Mouse (Mus musculus): ENCODE measurements at regions not wholly inside any gene's neighbourhood (a gene's known extent, or its start where the extent isn't known, plus 50 kb on each side); places are given as distances from the start of the nearest gene placed in this dataset.
A peak's percentile ranks its signal among the peaks of the same experiment; 100 is the strongest.

DNA sequence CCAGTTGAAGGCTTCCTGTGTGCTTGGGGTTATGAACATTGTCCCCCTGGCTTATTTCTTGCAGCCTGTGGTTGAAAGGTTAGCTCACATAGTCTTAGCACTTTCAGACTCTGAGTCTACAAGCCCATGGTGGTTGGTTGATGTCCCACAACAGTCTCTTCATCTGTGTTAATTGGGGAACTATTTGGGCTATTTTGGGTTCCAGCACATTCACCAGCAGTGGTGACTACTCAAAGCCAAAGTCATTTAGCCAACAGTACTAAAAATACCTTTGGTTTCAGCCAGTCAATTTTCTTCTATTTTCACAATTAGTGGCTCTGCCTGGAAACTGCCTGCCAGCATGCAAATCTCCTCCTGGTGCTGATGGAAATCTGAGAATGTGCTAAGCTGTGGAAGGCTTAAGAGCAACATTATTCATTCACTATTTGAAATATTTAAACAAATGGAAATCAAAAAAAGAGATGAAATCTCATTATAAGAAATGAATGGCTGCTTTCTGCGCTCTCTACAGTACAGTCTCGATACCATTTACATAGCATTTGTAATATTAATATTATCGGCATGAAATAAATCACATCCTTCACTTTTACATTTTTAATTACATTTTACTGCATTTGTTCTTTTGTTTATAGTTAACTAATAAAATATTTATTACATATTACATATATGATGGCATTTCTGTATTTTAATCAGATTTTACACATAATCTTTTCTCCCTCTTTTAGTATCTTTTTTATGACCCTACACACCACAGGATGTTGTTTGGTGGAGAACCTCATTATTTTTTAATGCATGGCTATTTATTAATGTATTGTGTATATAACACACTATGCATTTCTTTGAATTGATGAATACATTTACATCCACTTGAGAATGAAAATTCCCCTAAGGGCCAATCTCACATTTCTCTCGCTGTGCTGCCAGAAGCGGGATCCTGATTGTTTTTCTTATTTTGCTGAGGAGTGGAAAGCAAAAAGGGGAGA is 1023.5 kb downstream of the Car8 start:
- DNase-seq = no peak

DNA sequence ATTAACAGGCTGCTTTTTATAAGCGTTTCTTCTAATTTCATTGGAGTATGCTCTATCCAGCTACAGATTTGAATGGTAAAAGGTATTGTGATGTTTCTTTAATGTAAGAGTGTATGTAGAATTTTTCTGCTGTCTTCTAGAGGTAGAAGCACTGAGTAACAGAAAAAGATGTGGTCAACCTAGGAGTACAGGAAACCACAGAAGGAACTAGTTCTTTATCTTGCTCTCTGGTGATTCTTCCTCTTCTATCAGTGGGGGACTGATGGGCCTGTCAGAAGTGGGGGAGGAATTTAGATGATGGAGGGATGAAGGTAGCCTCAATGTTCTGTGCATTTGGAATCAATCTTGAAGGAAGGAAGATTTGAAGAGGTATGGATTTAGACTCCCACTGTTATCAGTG is 1031.9 kb downstream of the Car8 start:
- DNase-seq = no peak

DNA sequence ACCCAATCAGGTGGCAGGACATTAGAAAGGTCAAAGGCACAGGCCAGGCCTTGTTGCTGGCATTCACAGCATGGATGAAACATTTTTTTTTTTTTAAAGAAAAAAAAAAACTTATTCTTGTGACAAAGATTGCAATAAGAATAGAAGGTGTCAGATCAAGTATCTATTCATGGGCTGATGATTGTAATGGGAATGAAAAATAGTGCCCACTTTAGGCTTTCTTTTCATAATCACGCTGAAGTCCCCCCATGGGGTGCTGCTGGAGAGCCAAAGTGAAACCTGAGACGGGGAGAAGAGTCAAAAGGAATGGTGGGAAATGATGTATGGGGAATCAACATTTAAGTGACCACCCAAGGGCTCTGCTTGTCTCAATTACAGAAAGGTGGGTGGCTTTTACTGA is 1037.0 kb downstream of the Car8 start:
- no peak for DNase-seq

DNA sequence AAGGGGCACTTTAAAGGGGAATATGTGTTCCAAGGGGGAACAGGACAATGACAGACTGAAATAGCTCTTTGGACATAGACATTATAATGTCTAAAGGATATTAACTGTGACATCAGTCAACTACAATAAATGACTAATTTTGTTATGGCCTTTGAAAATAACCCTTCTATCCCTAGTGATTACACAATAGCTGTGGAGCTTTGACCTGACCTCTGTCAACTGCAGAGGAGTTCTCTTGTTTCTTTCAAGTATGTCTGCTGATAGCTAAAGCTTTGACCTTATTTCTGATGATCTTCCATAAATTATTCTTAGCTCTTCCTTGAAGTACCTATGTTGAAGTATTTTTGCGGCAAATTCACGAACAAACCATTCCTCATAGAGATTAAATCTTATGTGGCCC is 1038.9 kb downstream of the Car8 start:
- DNase-seq = no peak

DNA sequence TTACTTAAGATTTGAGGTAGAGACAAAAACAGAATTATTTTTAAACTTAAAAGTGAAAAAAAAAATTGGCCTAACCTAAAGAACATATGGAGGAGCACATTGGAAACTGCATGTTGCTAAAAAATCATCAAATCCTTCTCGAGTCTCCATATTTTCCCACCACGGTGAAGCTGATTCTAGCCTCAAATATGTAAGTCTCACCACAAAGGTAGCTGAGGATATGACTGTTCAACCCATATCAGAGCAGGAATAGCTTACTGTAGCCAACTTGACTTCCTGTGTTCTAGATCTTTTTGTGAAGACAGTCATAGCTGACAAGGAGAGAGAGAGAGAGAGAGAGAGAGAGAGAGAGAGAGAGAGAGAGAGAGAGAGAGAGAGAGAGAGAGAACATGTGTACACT is 1039.8 kb downstream of the Car8 start:
- no peak for DNase-seq

DNA sequence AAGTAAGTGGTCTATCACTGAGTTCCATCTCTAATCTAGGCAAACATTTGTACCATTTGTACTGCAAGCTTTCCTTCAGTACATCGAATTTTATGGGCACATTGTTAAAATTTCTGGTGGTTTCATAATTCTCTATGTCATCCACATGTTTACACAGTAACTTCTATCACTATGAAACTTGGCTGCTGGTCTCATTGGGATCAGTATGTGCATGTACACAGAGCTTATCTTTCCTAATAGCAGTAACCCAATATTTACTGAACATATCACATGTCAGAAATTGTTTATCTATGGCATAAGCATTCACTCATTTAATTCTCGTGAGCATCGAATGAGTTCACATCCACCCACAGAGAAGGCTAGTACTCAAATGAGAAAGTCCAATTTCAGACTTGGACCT is 1042.3 kb downstream of the Car8 start:
- no peak for DNase-seq

DNA sequence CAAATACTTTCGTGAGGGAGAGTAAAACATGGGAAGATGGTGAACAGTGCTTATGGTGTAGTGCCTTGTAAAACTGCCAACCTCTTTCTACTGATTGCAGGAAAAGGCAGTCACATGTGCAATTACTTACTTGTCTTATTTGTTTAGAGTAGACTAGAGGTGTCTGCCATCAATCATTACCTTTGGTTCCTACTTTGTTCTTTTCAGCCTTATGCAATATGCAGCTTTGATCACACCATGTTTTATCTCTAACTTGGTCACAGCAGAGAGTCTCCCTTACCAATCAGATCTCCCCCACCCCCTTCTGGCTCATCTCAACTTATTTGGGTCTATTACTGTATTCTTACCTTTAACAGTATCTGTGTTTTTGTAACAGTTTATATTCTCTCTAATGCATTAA is 1043.2 kb downstream of the Car8 start:
- DNase-seq = no peak

DNA sequence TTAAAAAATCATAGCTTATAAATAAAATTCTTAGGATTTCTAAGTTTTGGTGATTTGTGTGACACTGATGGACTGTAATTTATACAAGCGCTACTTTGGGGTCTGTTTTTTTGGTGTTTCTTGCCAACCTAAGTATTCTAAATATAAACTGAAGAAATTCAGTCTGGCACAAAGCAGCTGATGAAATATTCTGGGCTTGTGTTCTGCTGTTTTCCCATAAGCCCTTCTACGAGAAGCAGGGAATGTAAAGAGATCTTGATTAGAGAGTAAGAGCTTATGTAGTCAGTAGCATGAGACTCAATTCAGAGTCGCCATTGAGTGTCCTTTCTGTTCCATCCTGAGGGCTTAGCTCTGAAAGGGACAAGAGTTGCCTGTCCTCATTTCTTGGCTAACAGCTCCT is 1046.9 kb downstream of the Car8 start:
- no peak for DNase-seq

DNA sequence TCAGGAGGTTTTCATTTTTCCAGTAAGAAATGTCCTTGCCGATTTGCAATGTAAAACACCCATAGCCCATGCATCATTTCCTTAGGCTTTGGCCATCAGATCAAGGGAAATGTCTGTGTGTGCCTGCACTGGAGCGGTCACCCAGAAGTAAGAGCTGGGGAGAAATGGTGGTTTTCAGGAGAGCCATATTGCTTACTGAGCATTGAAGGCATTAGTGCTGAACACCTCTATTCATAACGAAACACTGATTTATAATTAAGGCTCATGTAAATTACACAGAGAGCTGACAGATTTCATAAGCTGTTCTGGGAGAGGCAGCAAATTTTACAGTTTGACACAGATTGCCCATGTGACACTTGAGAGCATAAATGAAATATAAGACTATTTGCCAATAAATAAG is 1047.6 kb downstream of the Car8 start:
- no peak for DNase-seq

DNA sequence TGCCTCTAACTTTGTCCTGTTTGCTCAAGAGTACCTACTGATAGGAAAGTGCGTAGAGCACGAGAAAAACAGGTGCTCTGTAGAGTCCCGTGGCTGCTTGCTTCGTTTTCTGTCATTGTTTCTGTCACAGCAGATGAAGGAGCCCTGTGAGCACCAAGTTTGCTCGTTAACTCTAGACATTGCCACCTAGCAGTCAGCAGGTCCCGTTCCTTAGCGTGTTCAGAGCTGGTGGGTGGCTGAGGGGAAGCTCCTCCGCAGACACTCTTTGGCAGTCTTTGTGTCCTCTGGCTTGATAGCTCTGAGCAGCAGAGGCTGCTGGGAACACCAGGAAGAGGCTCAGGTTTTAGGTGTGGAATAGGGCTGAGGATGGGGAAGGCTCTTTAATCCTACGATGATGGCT is 1063.8 kb downstream of the Car8 start:
- DNase-seq = no peak

DNA sequence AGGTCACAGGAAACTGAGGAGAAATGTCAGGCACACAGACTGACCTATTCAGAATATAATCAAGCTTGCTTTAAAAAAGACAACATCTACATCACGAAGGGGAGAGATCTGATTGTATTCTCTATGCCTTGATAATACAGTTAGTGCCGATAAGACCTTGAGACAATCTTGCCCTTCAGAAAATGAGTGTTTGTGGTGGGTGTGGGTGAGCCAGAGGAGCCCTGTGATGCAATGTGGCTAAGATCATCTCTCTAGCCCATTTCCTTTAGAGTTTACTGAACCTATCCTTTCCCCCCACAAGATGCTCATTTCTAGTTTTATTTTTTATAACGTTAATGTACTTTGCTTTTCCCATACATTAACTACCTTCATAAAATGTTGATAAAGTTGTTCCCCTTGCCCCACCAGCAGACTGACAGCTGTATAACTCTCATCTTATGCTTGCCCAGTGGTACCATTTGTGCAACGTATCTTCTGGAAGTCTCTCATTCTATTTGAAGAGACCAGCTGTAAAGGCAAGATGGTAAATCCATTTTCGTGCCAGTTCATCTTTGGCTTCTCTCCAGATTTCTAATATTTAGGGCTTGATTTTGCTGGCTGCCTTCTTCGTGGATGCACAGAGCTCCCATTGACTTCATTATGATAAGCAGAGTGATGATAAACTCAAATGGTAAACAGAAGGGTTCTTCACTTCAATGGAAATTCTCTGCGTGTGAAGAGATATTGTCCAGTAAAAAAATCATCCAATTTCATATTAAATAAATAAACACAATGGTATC is 1066.1 kb downstream of the Car8 start:
- DNase-seq = no peak

DNA sequence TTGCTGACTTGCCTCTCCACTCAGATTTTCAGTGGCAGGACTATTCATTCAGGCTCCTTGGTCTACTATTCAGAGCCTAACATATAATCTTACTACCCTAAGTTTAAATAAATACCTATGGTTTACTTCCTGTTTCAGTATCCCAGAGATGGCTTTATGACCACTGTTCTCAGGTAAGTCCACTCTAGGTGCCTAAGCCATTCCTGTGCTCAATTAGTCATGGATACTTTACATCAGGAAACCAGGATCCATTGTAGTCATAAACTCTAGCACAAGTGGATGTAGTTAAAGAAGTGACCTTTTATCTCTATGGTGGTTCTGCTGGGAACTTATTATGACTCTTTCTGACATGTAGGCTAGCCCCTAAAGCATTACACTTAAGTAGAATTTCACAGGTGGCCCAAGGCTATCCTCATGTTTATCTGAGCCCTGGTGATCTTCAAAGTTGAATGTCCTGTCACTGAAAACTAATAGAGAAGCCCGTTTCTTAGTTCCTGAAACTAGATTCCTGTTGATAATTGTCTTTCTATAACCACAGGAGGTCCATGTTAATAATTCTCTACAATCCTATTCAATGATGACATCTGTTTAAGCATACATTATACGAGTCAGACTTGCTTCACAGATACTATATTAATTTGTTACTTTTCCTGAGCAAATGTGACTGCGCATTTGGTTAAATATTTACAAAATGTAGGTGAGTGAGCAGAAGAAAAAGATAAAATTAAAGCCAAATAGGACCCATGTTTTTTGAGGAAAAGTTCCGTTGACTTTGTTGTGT is 1067.0 kb downstream of the Car8 start:
- DNase-seq = no peak

DNA sequence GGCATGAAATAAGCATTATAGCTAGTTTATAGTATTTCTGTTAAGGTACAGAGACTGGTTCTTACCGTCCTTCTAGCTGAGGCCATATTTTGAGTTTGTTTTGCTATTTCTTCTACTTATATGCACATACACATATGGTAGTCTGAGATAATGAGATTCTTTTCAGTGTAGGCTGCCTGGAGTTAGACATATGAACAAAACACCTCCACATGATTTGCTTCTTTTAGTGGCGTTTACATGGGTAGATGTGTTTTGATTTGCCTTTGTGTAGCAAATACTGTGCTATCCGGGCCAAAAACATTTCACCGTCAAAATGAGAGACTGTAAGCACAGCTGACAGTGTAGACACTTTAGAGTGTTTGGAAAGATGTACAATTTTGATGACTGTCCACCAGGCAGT is 1077.4 kb downstream of the Car8 start:
- DNase-seq = no peak

DNA sequence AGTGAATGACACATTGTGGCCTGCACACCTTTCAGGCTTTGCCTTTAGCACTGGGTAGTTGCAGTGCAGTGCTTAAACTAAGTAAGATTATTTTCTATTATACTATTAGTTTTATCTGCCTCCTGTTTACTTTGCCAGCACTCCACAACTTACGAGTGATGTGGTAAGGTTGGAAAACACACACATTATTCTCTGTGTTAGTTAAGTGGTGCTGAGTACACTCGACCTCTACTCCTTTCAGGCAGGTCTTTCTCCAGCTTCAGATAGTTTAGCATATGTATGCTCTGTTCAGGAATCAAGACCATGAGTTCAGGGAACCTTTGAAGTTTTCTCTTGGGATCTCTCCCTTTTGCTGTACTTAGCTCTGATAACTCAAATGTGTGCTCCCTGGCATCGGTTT is 1081.0 kb downstream of the Car8 start:
- DNase-seq = no peak

DNA sequence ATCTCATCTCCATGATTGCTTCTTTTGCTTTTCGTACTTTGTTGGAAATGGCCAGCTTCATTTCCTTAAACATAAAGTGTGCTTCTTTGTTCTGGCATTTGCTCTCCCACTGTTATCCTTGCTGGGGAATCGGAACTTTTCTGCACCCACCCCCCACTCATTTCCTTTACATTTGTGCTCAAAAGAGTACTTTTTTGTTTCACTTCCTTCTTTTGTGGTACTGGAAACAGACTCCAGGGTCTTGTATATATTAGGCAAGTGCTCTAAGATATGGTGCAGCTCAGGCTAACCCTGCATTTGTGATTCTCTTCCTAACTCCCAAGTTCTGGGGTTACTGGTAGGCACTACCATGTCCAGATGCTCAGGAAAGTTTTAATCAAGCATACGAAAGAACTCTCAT is 1084.6 kb downstream of the Car8 start:
- DNase-seq = no peak

DNA sequence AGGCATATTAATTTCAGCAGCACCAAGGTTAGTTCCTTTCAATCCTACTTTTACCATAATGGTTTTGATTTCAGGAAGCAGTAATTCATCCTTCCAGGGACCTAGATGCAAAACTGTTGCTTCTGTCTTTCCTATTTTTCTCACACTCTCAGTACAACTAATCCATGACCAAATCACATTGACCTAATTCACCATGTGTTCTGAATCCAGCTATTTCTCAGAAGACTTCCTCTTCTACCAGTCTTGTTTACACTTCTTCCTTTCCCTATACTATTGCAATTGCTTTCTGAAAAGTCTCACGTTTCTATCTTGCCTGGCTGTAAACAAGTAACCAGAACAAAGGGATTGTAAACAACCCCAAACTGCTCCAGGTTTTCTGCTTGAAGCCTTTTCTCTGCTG is 1085.0 kb downstream of the Car8 start:
- DNase-seq = no peak

DNA sequence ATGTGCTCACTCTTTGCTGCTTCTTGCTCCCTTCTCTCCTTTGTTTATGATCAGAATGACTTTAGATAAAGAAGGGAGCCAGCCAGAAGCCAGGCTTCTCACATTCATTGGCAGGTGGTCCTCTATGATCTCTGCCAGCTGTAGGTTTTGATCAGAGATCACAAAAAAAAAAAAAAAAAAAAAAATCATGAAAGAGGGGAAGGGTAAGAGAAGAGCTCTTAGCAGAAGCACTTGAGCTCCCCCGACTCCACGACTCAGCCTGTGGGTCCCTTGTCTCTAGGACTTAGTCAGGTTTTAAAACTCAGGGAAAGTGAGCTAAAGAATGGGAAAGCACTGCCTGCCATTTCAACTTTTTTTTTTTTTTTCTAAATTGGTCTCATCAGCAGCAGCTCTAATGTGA is 1093.1 kb downstream of the Car8 start:
- DNase-seq = no peak

DNA sequence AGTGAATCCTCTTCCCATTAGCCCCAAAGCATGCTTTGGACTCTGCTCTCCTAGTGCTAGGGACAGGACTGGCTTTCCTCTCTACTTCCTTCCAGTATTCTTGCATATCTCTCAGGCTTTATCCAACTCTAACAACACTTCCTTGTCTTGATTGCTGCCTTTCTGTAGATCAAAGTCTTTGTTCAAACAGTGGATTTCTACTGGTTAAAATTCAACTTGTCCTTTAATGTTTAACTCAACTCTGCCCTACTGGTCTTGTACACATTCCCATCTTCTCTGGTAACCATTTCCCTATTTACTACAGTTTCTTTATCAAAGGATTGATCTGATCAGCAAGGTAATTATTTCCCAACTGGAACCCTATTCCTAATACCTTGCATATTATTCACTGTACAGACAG is 1094.6 kb downstream of the Car8 start:
- DNase-seq = peak; percentile 85

DNA sequence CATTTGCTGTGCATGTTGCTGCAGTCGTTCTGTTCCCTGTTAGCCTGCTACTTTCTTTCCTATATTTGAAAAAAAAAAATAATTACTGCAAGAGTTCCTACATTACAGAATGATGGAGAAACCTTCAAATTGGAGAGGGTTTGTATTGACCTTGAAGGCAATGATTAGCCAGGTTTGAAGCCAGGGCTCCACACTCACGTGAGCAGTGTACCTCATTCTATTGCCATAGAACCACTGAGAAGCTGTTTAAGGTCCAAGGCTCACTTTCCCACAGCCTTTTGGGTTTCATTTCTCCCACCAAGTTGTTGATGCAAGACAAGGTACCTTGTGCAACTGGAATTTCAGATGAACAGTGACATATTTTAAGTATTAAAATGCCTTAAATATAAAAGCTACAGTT is 1095.2 kb downstream of the Car8 start:
- DNase-seq = peak; percentile 78

DNA sequence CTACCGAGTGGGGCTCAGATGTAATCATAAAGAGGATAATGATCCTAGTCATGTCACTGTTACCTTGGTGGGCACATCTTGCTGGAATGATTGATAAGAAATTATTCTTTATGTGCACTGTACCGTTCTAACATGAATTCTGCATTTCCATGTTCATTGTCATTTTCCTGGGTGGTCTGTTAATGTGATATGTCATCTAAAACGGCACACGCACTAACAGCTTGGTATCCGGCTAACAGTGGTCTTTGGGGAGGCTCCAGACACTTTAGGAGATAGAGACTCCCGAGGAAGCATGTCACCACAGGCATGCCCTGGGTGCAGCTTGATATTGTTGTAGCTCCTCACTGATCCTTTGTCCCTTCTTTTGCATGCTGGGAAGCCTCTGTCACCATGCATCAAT is 1096.1 kb downstream of the Car8 start:
- no peak for DNase-seq

DNA sequence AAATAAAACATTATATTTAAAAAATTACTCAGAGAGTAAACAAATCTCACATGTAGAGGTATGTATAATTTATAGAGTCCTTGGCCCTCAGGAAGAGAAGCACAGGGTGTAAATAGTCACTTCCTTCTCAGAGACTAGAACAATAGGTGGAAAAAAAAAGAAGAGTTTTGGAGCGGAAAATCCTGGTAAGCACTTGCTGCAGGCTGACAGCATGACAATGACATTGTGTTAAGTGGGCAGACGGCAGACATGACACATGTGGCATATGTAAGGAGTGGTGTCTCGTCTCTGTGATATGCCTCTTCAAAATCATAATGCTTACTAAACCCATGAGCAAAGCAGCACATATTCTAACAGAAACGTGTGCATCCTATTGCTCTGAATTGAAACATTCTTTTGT is 1126.7 kb downstream of the Car8 start:
- DNase-seq = no peak

DNA sequence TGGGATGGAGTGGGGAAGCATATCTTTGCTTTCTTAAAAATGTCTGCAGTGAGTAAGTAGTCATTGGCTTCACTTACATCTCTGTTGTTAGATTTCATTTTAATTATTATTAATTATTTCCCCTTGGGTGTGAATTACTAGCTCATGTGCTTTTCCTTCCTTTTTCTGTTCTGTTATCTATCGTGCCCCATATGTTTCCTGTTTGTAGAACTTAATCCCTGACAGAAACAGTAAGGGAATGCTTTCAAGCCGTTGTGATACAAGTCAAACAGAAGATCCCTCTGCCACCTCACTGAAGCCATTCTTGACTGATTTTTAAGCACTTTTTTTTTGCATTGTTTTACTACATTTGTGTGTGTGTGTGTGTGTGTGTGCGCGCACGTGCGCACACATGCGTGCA is 1145.9 kb downstream of the Car8 start:
- no peak for DNase-seq

DNA sequence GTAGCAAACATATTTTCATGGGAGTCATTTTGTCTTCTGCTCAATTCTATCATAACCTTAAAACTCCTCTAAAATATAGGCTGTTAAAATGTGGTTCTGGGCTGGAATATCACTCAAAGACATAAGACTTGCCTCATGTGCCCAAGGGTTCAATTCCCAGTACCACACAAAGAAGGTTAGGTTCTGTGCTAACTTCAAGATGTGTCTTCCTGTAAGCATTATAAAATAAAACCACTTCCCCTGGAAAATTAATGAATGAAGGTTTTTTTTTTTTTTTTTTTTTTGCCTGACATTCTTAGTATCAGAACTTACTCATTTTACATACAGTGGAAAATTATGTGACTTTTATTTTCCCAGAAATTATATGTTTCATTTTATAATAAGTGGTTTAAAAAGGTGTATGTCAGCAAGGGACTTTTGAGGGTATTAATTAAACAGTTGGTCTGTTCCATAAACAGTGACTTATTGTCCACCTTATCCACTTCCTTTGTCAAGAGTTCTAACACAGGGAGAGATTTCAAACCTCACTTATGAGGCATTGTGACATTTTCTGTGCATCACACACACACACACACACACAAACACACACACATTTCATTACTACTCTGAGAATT is 1147.5 kb downstream of the Car8 start:
- no peak for DNase-seq

Data from kidney, adult 9 months (tissue).